Mouse (Mus musculus) hindlimb bud, embryonic 11.5 days (tissue): Measurements from ENCODE around the gene Apod.
"Not testable (repeated sequence)": the region's sequence is repeated elsewhere in the genome, so short reads cannot be mapped to it uniquely, and the experiment has no call there.

Experiments used
- DNase-seq: peaks from one replicate; pipeline ENCODE4 v3.0.0-alpha.2; 2012; ENCODE audit warnings: low read depth, low spot score; ENCODE audit errors: extremely low spot score

The Apod gene

GRCm38 (mm10) chr16:31314497-31315233 is at the start of gene Apod:
Gene Apod, minus strand, starts transcription at chr16:31314808.
- DNase-seq: no peak

- no peak for DNase-seq
These were observed 49.3 kb upstream of the Apod start for GRCm38 (mm10) chr16:31363685-31364436.

GRCm38 (mm10) chr16:31359542-31359941 is 44.9 kb upstream of the Apod start:
- no peak for DNase-seq

- DNase-seq: no peak
These were observed 44.4 kb upstream of the Apod start for GRCm38 (mm10) chr16:31358991-31359390.

GRCm38 (mm10) chr16:31358576-31358975 is 44.0 kb upstream of the Apod start:
- DNase-seq: no peak

- no peak for DNase-seq
These were observed 41.3 kb upstream of the Apod start for GRCm38 (mm10) chr16:31355882-31356281.

- DNase-seq: peak; percentile 69
These were observed 40.0 kb upstream of the Apod start for GRCm38 (mm10) chr16:31354341-31355329.

GRCm38 (mm10) chr16:31352996-31353395 is 38.4 kb upstream of the Apod start:
- no peak for DNase-seq

- DNase-seq: no peak
These were observed 33.0 kb upstream of the Apod start for GRCm38 (mm10) chr16:31347581-31347980.

- no peak for DNase-seq
These were observed 28.4 kb upstream of the Apod start for GRCm38 (mm10) chr16:31342966-31343365.

- DNase-seq: no peak
These were observed 27.9 kb upstream of the Apod start for GRCm38 (mm10) chr16:31342556-31342955.

- no peak for DNase-seq
These were observed 24.7 kb upstream of the Apod start for GRCm38 (mm10) chr16:31339332-31339731.

- no peak for DNase-seq
These were observed 23.3 kb upstream of the Apod start for GRCm38 (mm10) chr16:31337956-31338355.

GRCm38 (mm10) chr16:31334796-31335195 is 20.2 kb upstream of the Apod start:
- DNase-seq: no peak

- DNase-seq: no peak
These were observed 18.0 kb upstream of the Apod start for GRCm38 (mm10) chr16:31332586-31332985.

- not testable (repeated sequence) for DNase-seq
These were observed 16.4 kb upstream of the Apod start for GRCm38 (mm10) chr16:31330970-31331369.

GRCm38 (mm10) chr16:31329668-31330067 is 15.1 kb upstream of the Apod start:
- no peak for DNase-seq

- DNase-seq: no peak
These were observed 13.3 kb upstream of the Apod start for GRCm38 (mm10) chr16:31327891-31328290.

GRCm38 (mm10) chr16:31327430-31327829 is 12.8 kb upstream of the Apod start:
- no peak for DNase-seq

- no peak for DNase-seq
These were observed 12.1 kb upstream of the Apod start for GRCm38 (mm10) chr16:31326679-31327078.

GRCm38 (mm10) chr16:31325966-31326365 is 11.4 kb upstream of the Apod start:
- no peak for DNase-seq
